Mouse (Mus musculus) CH12.LX (cell line): Measurements from ENCODE around the gene Fads2. TPM values are rescaled to one million over a fixed set of nuclear protein-coding genes. Genes with fewer than 3 reads are reported as not detected.

Experiments
- DNase-seq: peaks from one replicate; pipeline ENCODE4 v3.0.0-alpha.2; 2013; ENCODE audit errors: extremely low read depth
- H3K27ac ChIP-seq: 2 replicates; pipeline ENCODE4 v1.5.1; 2012; ENCODE audit warnings: low read depth, mild to moderate bottlenecking, control low read depth, moderate library complexity; ENCODE audit not compliant: insufficient read depth
- H3K27me3 ChIP-seq: replicated peaks from 2 replicates; pipeline ENCODE3; 2012; ENCODE audit warnings: inconsistent platforms
- H3K36me3 ChIP-seq, 2 experiments: replicated peaks in 1 of 2; 2 replicates each; pipeline versions ENCODE3 to v1.6.1; 2012; ENCODE audit warnings: inconsistent platforms in 1 of 2, low read length in 1 of 2, mild to moderate bottlenecking in 1 of 2, mixed read lengths in 1 of 2, moderate library complexity in 1 of 2; ENCODE audit not compliant: control insufficient read depth in 1 of 2, insufficient read depth in 1 of 2
- H3K4me1 ChIP-seq, 2 experiments: 2 replicates each; pipeline ENCODE4 v1.6.1; 2012; ENCODE audit warnings: inconsistent platforms in 1 of 2, moderate library complexity in 1 of 2; ENCODE audit not compliant: insufficient read depth in 2 of 2, control insufficient read depth in 1 of 2
- H3K4me2 ChIP-seq: 2 replicates; pipeline ENCODE4 v1.6.1; 2012; ENCODE audit warnings: low read depth, mild to moderate bottlenecking, control low read depth; ENCODE audit not compliant: poor library complexity, insufficient read depth, severe bottlenecking
- H3K4me3 ChIP-seq, 3 experiments: fragments of 150-350 bp in 1 of 3; sonication (generic) in 1 of 3; replicated peaks in 1 of 3; 2 replicates each; pipeline versions ENCODE3 to v1.5.1; 2011 to 2012; ENCODE audit warnings: low read depth in 2 of 3, low read length in 2 of 3, mild to moderate bottlenecking in 2 of 3, moderate library complexity in 2 of 3, control low read depth in 1 of 3, improper control_type of control experiment in 1 of 3, inconsistent platforms in 1 of 3, mixed read lengths in 1 of 3; ENCODE audit not compliant: poor library complexity in 1 of 3
- H3K79me2 ChIP-seq: replicated peaks from 2 replicates; pipeline ENCODE4 v1.6.1; 2012; ENCODE audit warnings: mild to moderate bottlenecking, moderate library complexity; ENCODE audit not compliant: control insufficient read depth, poor library complexity, insufficient read depth, severe bottlenecking; ENCODE audit errors: extremely low read depth
- H3K9ac ChIP-seq: 2 replicates; pipeline ENCODE4 v1.6.1; 2012; ENCODE audit warnings: low read depth, mild to moderate bottlenecking, control low read depth, moderate library complexity; ENCODE audit not compliant: insufficient read depth
- H3K9me3 ChIP-seq: replicated peaks from 2 replicates; pipeline ENCODE3; 2012; ENCODE audit warnings: low read length, inconsistent platforms, mixed read lengths
- BHLHE40 ChIP-seq: IDR thresholded peaks from 2 replicates; pipeline ENCODE4 v1.6.1; 2011; ENCODE audit warnings: mild to moderate bottlenecking, low read depth, low read length, improper control_type of control experiment
- CHD1 ChIP-seq: IDR thresholded peaks from 2 replicates; pipeline ENCODE4 v1.6.1; 2012; ENCODE audit warnings: low read depth, low read length, improper control_type of control experiment, inconsistent platforms
- CTCF ChIP-seq, 2 experiments: IDR thresholded peaks in 1 of 2; conservative IDR thresholded peaks in 1 of 2; 2 replicates each; pipeline ENCODE4 v1.5.1; 2011 to 2012; ENCODE audit warnings: low read depth in 2 of 2, low read length in 2 of 2, improper control_type of control experiment in 1 of 2, inconsistent platforms in 1 of 2, mild to moderate bottlenecking in 1 of 2, moderate library complexity in 1 of 2
- ELF1 ChIP-seq: IDR thresholded peaks from 2 replicates; pipeline ENCODE4 v1.6.1; 2014; ENCODE audit warnings: low read depth, mild to moderate bottlenecking, inconsistent platforms, low read length, improper control_type of control experiment
- EP300 ChIP-seq: IDR thresholded peaks from 2 replicates; pipeline ENCODE4 v1.6.1; 2011; ENCODE audit warnings: low read length, improper control_type of control experiment
- HCFC1 ChIP-seq: IDR thresholded peaks from 2 replicates; pipeline ENCODE4 v1.6.1; 2012; ENCODE audit warnings: low read depth, mild to moderate bottlenecking, inconsistent platforms, low read length, improper control_type of control experiment
- JUN ChIP-seq: IDR thresholded peaks from 2 replicates; pipeline ENCODE4 v1.6.1; 2011; ENCODE audit warnings: low read depth, mild to moderate bottlenecking, low read length, improper control_type of control experiment, moderate library complexity; ENCODE audit not compliant: insufficient read depth
- MAFK ChIP-seq: IDR thresholded peaks from 2 replicates; pipeline ENCODE4 v1.6.1; 2011; ENCODE audit warnings: low read length, improper control_type of control experiment; ENCODE audit not compliant: insufficient replicate concordance
- MAZ ChIP-seq: IDR thresholded peaks from 2 replicates; pipeline ENCODE4 v1.6.1; 2012; ENCODE audit warnings: low read depth, mild to moderate bottlenecking, inconsistent platforms, low read length, improper control_type of control experiment, moderate library complexity
- MEF2A ChIP-seq: IDR thresholded peaks from 2 replicates; pipeline ENCODE4 v1.6.1; 2014; ENCODE audit warnings: low read depth, mild to moderate bottlenecking, inconsistent platforms, low read length, improper control_type of control experiment, borderline replicate concordance
- MXI1 ChIP-seq: IDR thresholded peaks from 2 replicates; pipeline ENCODE4 v1.6.1; 2011; ENCODE audit warnings: mild to moderate bottlenecking, low read depth, low read length, improper control_type of control experiment
- MYC ChIP-seq: IDR thresholded peaks from 2 replicates; pipeline ENCODE4 v1.6.1; 2011; ENCODE audit warnings: low read depth, mild to moderate bottlenecking, improper control_type of control experiment, low read length
- NRF1 ChIP-seq: IDR thresholded peaks from 2 replicates; pipeline ENCODE4 v1.6.1; 2014; ENCODE audit warnings: low read depth, mild to moderate bottlenecking, inconsistent platforms, low read length, improper control_type of control experiment, moderate library complexity
- PAX5 ChIP-seq: IDR thresholded peaks from 2 replicates; pipeline ENCODE4 v1.6.1; 2012; ENCODE audit warnings: low read length, inconsistent platforms, mixed read lengths
- POLR2AphosphoS2 ChIP-seq: IDR thresholded peaks from 2 replicates; pipeline ENCODE4 v1.6.1; 2011; ENCODE audit warnings: low read depth, low read length, improper control_type of control experiment
- RAD21 ChIP-seq: IDR thresholded peaks from 2 replicates; pipeline ENCODE4 v1.6.1; 2011; ENCODE audit warnings: low read depth, mild to moderate bottlenecking, low read length, improper control_type of control experiment, moderate library complexity
- SMC3 ChIP-seq: IDR thresholded peaks from 2 replicates; pipeline ENCODE4 v1.6.1; 2011; ENCODE audit warnings: low read depth, low read length, improper control_type of control experiment
- TCF12 ChIP-seq: IDR thresholded peaks from 2 replicates; pipeline ENCODE4 v1.6.1; 2014; ENCODE audit warnings: low read depth, mild to moderate bottlenecking, inconsistent platforms, low read length, improper control_type of control experiment
- UBTF ChIP-seq: IDR thresholded peaks from 2 replicates; pipeline ENCODE4 v1.6.1; 2012; ENCODE audit warnings: low read depth, mild to moderate bottlenecking, inconsistent platforms, low read length, improper control_type of control experiment, moderate library complexity
- USF1 ChIP-seq: IDR thresholded peaks from 2 replicates; pipeline ENCODE4 v1.6.1; 2014; ENCODE audit warnings: low read depth, mild to moderate bottlenecking, inconsistent platforms, low read length, improper control_type of control experiment
- USF2 ChIP-seq: conservative IDR thresholded peaks from 2 replicates; pipeline ENCODE4 v1.6.1; 2011; ENCODE audit warnings: low read depth, low read length, improper control_type of control experiment
- ZC3H11A ChIP-seq: IDR thresholded peaks from 2 replicates; pipeline ENCODE4 v1.6.1; 2012; ENCODE audit warnings: low read depth, mild to moderate bottlenecking, inconsistent platforms, low read length, improper control_type of control experiment
- ZMIZ1 ChIP-seq: IDR thresholded peaks from 2 replicates; pipeline ENCODE4 v1.6.1; 2012; ENCODE audit warnings: low read depth, mild to moderate bottlenecking, inconsistent platforms, low read length, improper control_type of control experiment
- dilution Hi-C: fragments of 300-500 bp; cut with MboI; formaldehyde crosslinking; loops from 2 replicates; pipeline ENCODE4 v1.14.3; 2020; ENCODE audit warnings: low sequenced_read_pairs; ENCODE audit not compliant: extremely low pct_unique_long_range_greater_than_20kb, extremely low pct_ligation_motif_present
- in situ Hi-C: fragments of 300-500 bp; cut with MboI; formaldehyde crosslinking; loops from 3 replicates; pipeline ENCODE4 v1.14.3; 2019; ENCODE audit warnings: low sequenced_read_pairs, low pct_ligation_motif_present, low pct_unique_long_range_greater_than_20kb, mixed read lengths
- polyA plus RNA-seq: library from polyadenylated mRNA; unstranded; fragments of >175 nt; gene quantifications from 2 replicates; pipeline ENCODE4 v1.2.1, GENCODE M21; 2012; ENCODE audit warnings: low read depth; ENCODE audit not compliant: insufficient read length
- total RNA-seq, 2 experiments: library from RNA; depleted of rRNA; stranded (reverse); fragments of 300-350 nt in 1 of 2; fragments of >200 nt in 1 of 2; gene quantifications; 2 replicates each; pipeline ENCODE4 v1.2.3; 2012 to 2014

Gene Fads2
- total and polyA plus RNA-seq, 3 experiments: 1.7 to 8.1 (median 1.8) TPM

DNA sequence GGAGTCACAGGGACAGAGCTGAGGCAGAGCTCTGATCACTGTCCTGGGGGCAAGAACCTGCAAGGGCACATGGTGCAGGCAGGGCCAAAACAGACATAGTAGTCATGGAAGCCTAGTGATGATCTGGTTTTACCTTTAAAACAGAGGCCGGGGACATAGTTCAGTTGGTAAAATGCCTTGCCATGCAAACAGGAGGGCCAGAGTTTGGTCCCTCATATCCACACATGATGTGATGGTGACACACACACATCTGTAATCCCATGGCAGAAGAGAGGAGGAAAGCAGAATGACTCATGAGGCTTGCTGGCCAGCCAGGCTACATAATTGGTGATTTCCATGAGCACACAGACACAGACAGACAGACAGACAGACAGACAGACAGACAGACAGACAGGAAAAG lies 6.6 kb upstream of the Fads2 start:
- Histone ChIP-seq H3K9ac (no peak overlapping the region), H3K4me2 (no peak overlapping the region), H3K36me3 (no peaks in the 10 kb centered on the region), H3K79me2 (no peaks in the 10 kb centered on the region), H3K9me3 (no peaks in the 10 kb centered on the region), H3K4me3 (no peak overlapping the region), H3K27ac (no peak overlapping the region), H3K4me1 (no peaks in the 10 kb centered on the region), H3K27me3 (no peaks in the 10 kb centered on the region)
- dilution Hi-C loops: no loop called here
- no peak for DNase-seq
- TF ChIP-seq ELF1: no peak
- no peak for TF ChIP-seq ZMIZ1
- TF ChIP-seq RAD21: no peak
- no peak for TF ChIP-seq MYC
- no peak for TF ChIP-seq NRF1
- TF ChIP-seq POLR2AphosphoS2: no peak
- no peak for TF ChIP-seq JUN
- TF ChIP-seq UBTF: no peak
- no peak for TF ChIP-seq BHLHE40
- no peak for TF ChIP-seq CTCF (conservative IDR thresholded peaks at IDR 0.05 in 1 of 2, IDR thresholded peaks at IDR 0.05 in 1 of 2; ENCODE audit: low read depth in 2 of 2, low read length in 2 of 2)
- in situ Hi-C loops: no loop called here

GRCm38 (mm10) chr19:10107051-10107611 lies 5.6 kb upstream of the Fads2 start:
- Histone ChIP-seq H3K9ac (no peak overlapping the region), H3K79me2 (no peaks in the 10 kb centered on the region), H3K4me2 (no peak overlapping the region), H3K27me3 (no peaks in the 10 kb centered on the region), H3K4me1 (no peaks in the 10 kb centered on the region), H3K9me3 (no peaks in the 10 kb centered on the region), H3K36me3 (no peaks in the 10 kb centered on the region), H3K4me3 (no peak overlapping the region), H3K27ac (no peak overlapping the region)
- in situ Hi-C loops (no loop called here), dilution Hi-C loops (no loop called here)
- DNase-seq: no peak
- TF ChIP-seq CHD1 (no peak), MEF2A (no peak), MAZ (no peak), TCF12 (no peak), USF2 (no peak), SMC3 (no peak), RAD21 (no peak), HCFC1 (no peak), BHLHE40 (no peak), EP300 (no peak), JUN (no peak), UBTF (no peak), ZC3H11A (no peak), MYC (no peak), NRF1 (no peak), MXI1 (no peak), MAFK (no peak), PAX5 (no peak), USF1 (no peak)
